Mouse (Mus musculus) lung, adult 2 months (tissue): Measurements from ENCODE around the gene Olfr1412.

Experiments used
- CTCF ChIP-seq: fragments of 200-500 bp; IDR thresholded peaks from 2 replicates; pipeline ENCODE4 v1.5.1; 2011; ENCODE audit warnings: mild to moderate bottlenecking, low read length, control low read depth; ENCODE audit not compliant: insufficient read depth
- POLR2A ChIP-seq: fragments of 200-500 bp; IDR thresholded peaks from 2 replicates; pipeline ENCODE4 v1.6.1; 2011; ENCODE audit warnings: low read depth, mild to moderate bottlenecking, control low read depth, low read length, borderline replicate concordance; ENCODE audit errors: extremely low read depth

DNA sequence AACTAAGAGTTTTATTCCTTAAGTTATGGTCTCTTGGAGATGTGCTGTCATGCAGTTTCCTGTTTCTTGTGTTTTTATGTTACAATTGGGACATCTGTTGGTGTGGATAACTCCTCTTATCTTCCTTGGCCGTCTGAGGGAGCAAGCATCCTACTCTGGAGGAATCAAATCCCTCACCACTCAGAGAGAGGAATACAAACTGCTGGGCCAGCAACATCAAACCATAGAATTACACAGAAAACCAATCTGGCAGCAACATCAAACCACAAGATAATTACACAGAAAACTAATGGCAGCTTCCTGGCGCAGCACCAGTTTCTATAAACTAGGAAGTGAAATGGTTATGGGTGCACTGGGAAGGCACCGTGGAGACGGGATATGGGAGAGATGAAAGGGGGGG is 42.6 kb downstream of the Olfr1412 start:
- TF ChIP-seq CTCF (no peak), POLR2A (no peak)
